23 mouse cellular contexts compared by ENCODE assay signal in the genomic region with DNA sequence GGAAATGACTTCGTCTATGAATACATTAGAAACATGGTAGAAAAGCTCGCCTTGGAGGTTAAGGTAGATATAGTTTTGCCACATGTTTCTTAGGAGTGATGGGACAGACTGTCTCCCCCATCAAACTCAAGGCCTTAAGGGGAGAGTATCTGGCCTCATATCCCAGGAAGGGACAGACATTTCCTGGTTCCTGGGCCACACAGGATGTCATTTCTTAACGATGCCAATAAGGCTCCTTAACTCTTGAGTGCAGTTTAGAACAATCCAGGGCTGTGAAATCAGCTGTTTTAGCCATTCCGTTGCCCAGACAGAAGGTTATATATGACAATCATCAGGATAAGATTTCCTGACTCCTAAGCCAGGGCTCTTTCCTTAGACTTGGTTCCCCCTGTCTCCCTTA. TPM values are rescaled to one million over a fixed set of nuclear protein-coding genes. Genes with fewer than 3 reads are reported as not detected.
DNase-seq lines count a peak whose midpoint lies in the region; ATAC-seq and TF ChIP-seq lines count a peak whose summit lies in the region.
"Had no signal": no experiment of that assay in that cellular context is flagged by ENCODE, and none has a peak within 500 bp of the region (broad histone marks: within the 10 kb centered on the region; RNA-seq: fewer than 3 reads in every experiment).

No protein-coding gene starts in this region.

- H3K36me3 ChIP-seq in embryonic facial prominence, embryonic 12.5 days, result no peaks in the 10 kb centered on the region; the same call in 1 of the 2 replicates
- peaks cover 37% of the 10 kb centered on the region; the same call in 1 of the 2 replicates for H3K36me3 ChIP-seq in embryonic facial prominence, embryonic 10.5 days (replicated peaks)
- no peaks in the 10 kb centered on the region for H3K36me3 ChIP-seq in kidney, adult 2 months (ENCODE audit: control insufficient read depth, insufficient read depth, low read length)
- H3K36me3 ChIP-seq in limb, embryonic 14.5 days (ENCODE audit: control insufficient read depth, insufficient read depth, low read length), result peaks cover 51% of the 10 kb centered on the region
- H3K36me3 ChIP-seq: neural tube, embryonic 12.5 days had no signal

- H3K27me3 ChIP-seq in embryonic facial prominence, embryonic 12.5 days, result no peaks in the 10 kb centered on the region
- H3K27me3 ChIP-seq in embryonic facial prominence, embryonic 10.5 days (replicated peaks; ENCODE audit: low read depth, poor library complexity, severe bottlenecking), result no peaks in the 10 kb centered on the region
- no peaks in the 10 kb centered on the region for H3K27me3 ChIP-seq in kidney, adult 2 months (replicated peaks; ENCODE audit: control insufficient read depth, insufficient read depth, low read length)
- H3K27me3 ChIP-seq in limb, embryonic 14.5 days (ENCODE audit: control insufficient read depth, insufficient read depth, low read length), result no peaks in the 10 kb centered on the region
- H3K27me3 ChIP-seq: embryonic facial prominence, embryonic 15.5 days; forebrain, embryonic 13.5 days; hindbrain, embryonic 13.5 days; liver, embryonic 13.5 days; megakaryocyte, embryonic 14.5 days; neural tube, embryonic 12.5 days had no signal

- no peak for ATAC-seq in embryonic facial prominence, embryonic 12.5 days (ENCODE audit: insufficient number of reproducible peaks, insufficient read depth, low FRiP score, low TSS enrichment)
- ATAC-seq in limb, embryonic 14.5 days (ENCODE audit: low FRiP score, low read depth), result no peak
- ATAC-seq: activated CD4-positive, CD25-positive, alpha-beta regulatory T cell, adult 4 months; forebrain, embryonic 13.5 days; intestine, postnatal 0 days had no signal

- no peak for DNase-seq in embryonic facial prominence, embryonic 10.5 days (ENCODE audit: low spot score)
- no peak for DNase-seq in kidney, adult 2 months
- DNase-seq in kidney, adult 9 months, result no peak
- no peak for DNase-seq in limb, embryonic 14.5 days (ENCODE audit: low spot score)
- no peak for DNase-seq in layer of hippocampus, adult 18-20 months (ENCODE audit: low spot score in 2 of 2)
- DNase-seq: cerebellum, adult 9-10 months; cerebellum, postnatal 36 days; kidney, postnatal 4 days; liver, embryonic 13.5 days; right cerebral cortex, adult 18-20 months; spleen, adult 18-20 months; thymus, postnatal 14 days had no signal

- H3K4me3 ChIP-seq in embryonic facial prominence, embryonic 12.5 days, result no peak overlapping the region
- H3K4me3 ChIP-seq in embryonic facial prominence, embryonic 10.5 days, result no peak overlapping the region
- no peak overlapping the region for H3K4me3 ChIP-seq in kidney, adult 2 months (ENCODE audit: insufficient read depth, low read depth, low read length)
- 0 out of 2 replicates have a peak overlapping the region, but pooled peaks have one; percentile 16 for H3K4me3 ChIP-seq in brown adipose tissue, adult 24 weeks (ENCODE audit: insufficient read depth, low read depth, low read length)
- no peak overlapping the region for H3K4me3 ChIP-seq in limb, embryonic 14.5 days (replicated peaks; ENCODE audit: low read length)
- H3K4me3 ChIP-seq: embryonic facial prominence, embryonic 15.5 days; forebrain, embryonic 13.5 days; hindbrain, embryonic 13.5 days; liver, embryonic 13.5 days; megakaryocyte, embryonic 14.5 days; midbrain, embryonic 12.5 days; myocyte; neural tube, embryonic 12.5 days had no signal

- no peak for TF ChIP-seq POLR2A in kidney, adult 2 months (IDR thresholded peaks at IDR 0.05; ENCODE audit: low read depth, low read length)
- TF ChIP-seq POLR2A in limb, embryonic 14.5 days (IDR thresholded peaks at IDR 0.05; ENCODE audit: borderline replicate concordance, extremely low read depth, insufficient read depth, insufficient read length), result no peak

- no peaks in the 10 kb centered on the region for H3K9me3 ChIP-seq in embryonic facial prominence, embryonic 12.5 days
- no peaks in the 10 kb centered on the region for H3K9me3 ChIP-seq in embryonic facial prominence, embryonic 10.5 days
- no peaks in the 10 kb centered on the region for H3K9me3 ChIP-seq in limb, embryonic 14.5 days (ENCODE audit: control insufficient read depth, low read length)
- H3K9me3 ChIP-seq: embryonic facial prominence, embryonic 15.5 days; forebrain, embryonic 13.5 days; hindbrain, embryonic 13.5 days; liver, embryonic 13.5 days; megakaryocyte, embryonic 14.5 days; midbrain, embryonic 12.5 days; neural tube, embryonic 12.5 days had no signal

- H3K9ac ChIP-seq in embryonic facial prominence, embryonic 12.5 days, result no peak overlapping the region
- no peak overlapping the region for H3K9ac ChIP-seq in limb, embryonic 14.5 days (ENCODE audit: low read depth, low read length, severe bottlenecking)
- H3K9ac ChIP-seq: embryonic facial prominence, embryonic 15.5 days; liver, embryonic 13.5 days; midbrain, embryonic 12.5 days; neural tube, embryonic 12.5 days had no signal

- 87% methylated on average over 4 of the region's 4 CpGs for WGBS in embryonic facial prominence, embryonic 12.5 days
- WGBS in embryonic facial prominence, embryonic 10.5 days, result 86% methylated on average over 4 of the region's 4 CpGs
- 79% methylated on average over 4 of the region's 4 CpGs for WGBS in kidney, adult 2 months
- WGBS in limb, embryonic 14.5 days, result 76% methylated on average over 4 of the region's 4 CpGs

- H3K27ac ChIP-seq in embryonic facial prominence, embryonic 12.5 days, result 0 out of 2 replicates have a peak overlapping the region, but pooled peaks have one; percentile 80
- H3K27ac ChIP-seq in embryonic facial prominence, embryonic 10.5 days (replicated peaks), result no peak overlapping the region
- H3K27ac ChIP-seq in kidney, adult 2 months (ENCODE audit: insufficient read depth, low read depth, low read length), result peak overlapping the region; percentile 54
- H3K27ac ChIP-seq in brown adipose tissue, adult 24 weeks (replicated peaks; ENCODE audit: low read depth, low read length), result peak overlapping the region; percentile 72
- 0 out of 2 replicates have a peak overlapping the region, but pooled peaks have one; percentile 77 for H3K27ac ChIP-seq in limb, embryonic 14.5 days (replicated peaks; ENCODE audit: low read depth, low read length)
- H3K27ac ChIP-seq: liver, embryonic 13.5 days; midbrain, embryonic 12.5 days; neural tube, embryonic 12.5 days had no signal

- H3K4me2 ChIP-seq in embryonic facial prominence, embryonic 12.5 days (replicated peaks), result no peak overlapping the region
- no peak overlapping the region for H3K4me2 ChIP-seq in limb, embryonic 14.5 days (replicated peaks; ENCODE audit: low read depth, low read length, severe bottlenecking)
- H3K4me2 ChIP-seq: embryonic facial prominence, embryonic 15.5 days; forebrain, embryonic 13.5 days; hindbrain, embryonic 13.5 days; liver, embryonic 13.5 days; midbrain, embryonic 12.5 days; neural tube, embryonic 12.5 days had no signal

- H3K4me1 ChIP-seq in embryonic facial prominence, embryonic 12.5 days, result peaks cover 33% of the 10 kb centered on the region
- H3K4me1 ChIP-seq in embryonic facial prominence, embryonic 10.5 days, result peaks cover 40% of the 10 kb centered on the region
- H3K4me1 ChIP-seq in kidney, adult 2 months (ENCODE audit: control insufficient read depth, insufficient read depth, low read length), result peaks cover 8% of the 10 kb centered on the region; the same call in 1 of the 2 replicates
- peaks cover 35% of the 10 kb centered on the region for H3K4me1 ChIP-seq in brown adipose tissue, adult 24 weeks (ENCODE audit: control insufficient read depth, insufficient read depth, insufficient read length, low read length)
- H3K4me1 ChIP-seq in limb, embryonic 14.5 days (ENCODE audit: control insufficient read depth, insufficient read depth, low read length), result peaks cover 44% of the 10 kb centered on the region
- H3K4me1 ChIP-seq: liver, embryonic 13.5 days had no signal

- TF ChIP-seq CTCF in kidney, adult 2 months (conservative IDR thresholded peaks at IDR 0.05; ENCODE audit: insufficient read depth, insufficient read length, low read depth, low read length), result no peak

RNA-seq across cellular contexts. Expression of a gene that starts 21.5 kb away (rescaled TPM):
- polyA plus RNA-seq in embryonic facial prominence, embryonic 12.5 days (2016; fragmentation: Nextera tagmentation; extraction: Ambion mirVana), result 27.3 and 28.1 TPM in 2 replicates
- 19.3 and 20.5 TPM in 2 replicates for polyA plus RNA-seq in embryonic facial prominence, embryonic 10.5 days (2016; fragmentation: Nextera tagmentation; extraction: Ambion mirVana)
- polyA plus RNA-seq in kidney, adult 2 months (2012; rRNA removed), result 48.5 and 73.9 TPM in 2 replicates
- 1.8 TPM in 1 of 2 replicates, not detected in the other for polyA plus RNA-seq in brown adipose tissue, adult 24 weeks (2012; ENCODE audit: insufficient read depth, insufficient read length, missing spikeins)
- polyA plus RNA-seq in limb, embryonic 14.5 days (2012; rRNA removed), result 49.8 and 68.2 TPM in 2 replicates
- 25.2 and 29.0 TPM in 2 replicates for polyA plus RNA-seq in limb, embryonic 14.5 days (2014; fragmentation: Nextera tagmentation; extraction: Ambion mirVana)
- 1 to 10 TPM in 1 of 2 experiments, under 1 TPM in 1; 0.71 to 1.3 TPM for total RNA-seq in layer of hippocampus, adult 18-20 months (2021)
